Mouse (Mus musculus) frontal cortex, adult 2 months (tissue): ENCODE data around the gene Snd1. TPM values are rescaled to one million over a fixed set of nuclear protein-coding genes. Genes with fewer than 3 reads are reported as not detected.
A peak's percentile ranks its signal among the peaks of the same experiment; 100 is the strongest.

Source experiments
- DNase-seq, 2 experiments: peaks; one replicate each; pipeline ENCODE4 v3.0.0; 2022; ENCODE audit warnings: low spot score in 1 of 2; ENCODE audit errors: extremely low spot score in 1 of 2
- polyA plus RNA-seq: library from polyadenylated mRNA; depleted of rRNA; stranded (reverse); fragments of >200 nt; gene quantifications from 2 replicates; pipeline ENCODE4 v1.2.3, GENCODE M21; 2012; rRNA removed

The Snd1 gene
- polyA plus RNA-seq, 1 experiment, result 67.8 TPM

DNA sequence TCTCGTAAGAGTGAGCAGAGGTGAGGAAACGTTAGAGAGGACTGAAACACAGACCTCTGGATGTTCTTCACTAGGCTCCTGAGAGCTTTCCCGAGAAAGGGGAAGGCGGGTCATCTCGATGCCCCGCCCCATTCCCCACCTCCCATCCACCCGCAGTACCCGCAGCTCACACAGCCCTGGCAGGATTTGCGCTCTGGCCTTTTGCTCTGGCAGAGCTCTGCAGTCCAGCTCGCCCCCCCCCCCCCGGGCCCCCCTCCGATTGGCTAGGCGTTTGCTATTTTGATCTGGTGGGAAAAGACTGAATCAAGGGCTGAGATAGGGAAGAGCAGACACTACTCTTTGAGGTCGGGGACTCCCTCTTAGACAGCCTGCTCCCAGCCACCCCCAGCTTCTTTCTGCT is 505.3 kb downstream of the Snd1 start:
- DNase-seq, result no peak

GRCm38 (mm10) chr6:28980750-28981584 is 506.0 kb downstream of the Snd1 start:
- DNase-seq, result peak; percentile 70 to 87

DNA sequence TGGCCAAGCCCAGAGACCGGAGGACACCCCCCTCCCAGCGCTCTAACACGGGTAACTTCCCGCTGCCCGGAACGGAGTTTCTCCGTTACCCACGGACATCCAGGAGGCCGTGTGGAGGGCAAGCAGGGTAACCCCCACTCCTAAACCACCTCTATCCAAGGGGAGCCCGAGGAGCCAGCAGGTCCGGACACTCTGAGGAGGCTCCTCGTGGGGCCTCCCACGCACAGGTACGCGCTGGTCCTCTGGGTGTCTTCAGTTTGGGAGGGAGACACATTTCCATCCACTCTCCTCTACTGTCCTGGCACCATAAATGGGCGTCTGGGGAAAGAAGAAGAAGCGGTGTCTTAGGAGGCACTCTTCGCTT is 506.6 kb downstream of the Snd1 start:
- no peak for DNase-seq

GRCm38 (mm10) chr6:28981966-28982701 is 507.2 kb downstream of the Snd1 start:
- DNase-seq, result peak in 1 of 2 experiments; percentile 40

DNA sequence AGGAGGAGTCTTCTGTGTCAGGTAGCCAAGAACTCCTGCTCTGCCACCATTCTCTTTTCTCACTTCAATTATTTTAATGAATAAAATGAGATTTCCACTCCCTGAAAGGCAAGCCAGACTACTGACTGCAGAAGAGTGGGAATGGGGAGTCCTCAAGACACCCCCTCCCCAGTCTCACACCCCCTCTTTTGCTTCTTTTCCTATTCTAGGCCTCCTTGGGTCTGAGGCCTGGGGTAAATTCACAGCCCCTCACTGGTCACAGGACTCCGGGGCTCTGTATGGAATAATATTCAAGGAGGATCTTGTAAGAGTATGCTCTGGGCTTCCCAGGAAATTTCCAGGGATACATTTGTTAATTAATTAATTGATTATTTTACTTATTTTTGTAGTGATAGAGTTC is 507.9 kb downstream of the Snd1 start:
- DNase-seq, result no peak

Other genes with a start within 250 kb of the Snd1 start
- gene Zfp800, start 77.1 kb upstream of the Snd1 start, polyA plus RNA-seq, result 7.2 and 8.5 TPM in 2 replicates
- 400 and 444 TPM in 2 replicates for gene Arf5, start 51.6 kb upstream of the Snd1 start, polyA plus RNA-seq
- 0.04 TPM in 1 of 2 replicates, not detected in the other for gene Fscn3, start 47.4 kb upstream of the Snd1 start, polyA plus RNA-seq
- gene Gcc1, start 46.7 kb upstream of the Snd1 start, polyA plus RNA-seq, result 9.0 and 9.4 TPM in 2 replicates
- gene Pax4, start 25.8 kb upstream of the Snd1 start, polyA plus RNA-seq, result 0.21 TPM in 1 of 2 replicates, not detected in the other